Mouse (Mus musculus): ENCODE data around the gene Dpf3.

- no peak for TF ChIP-seq CTCF (IDR thresholded peaks at IDR 0.05; ENCODE audit: control insufficient read depth, insufficient read depth, low read length)
- TF ChIP-seq POLR2A (IDR thresholded peaks at IDR 0.05; ENCODE audit: borderline replicate concordance, control insufficient read depth, low read depth, low read length), result no peak
Observed at GRCm38 (mm10) chr12:83168310-83168709, 319.2 kb downstream of the Dpf3 start.

Data from bone marrow, adult 2 months (tissue).